Mouse (Mus musculus) embryo, embryonic 10 days (tissue): ENCODE results near the gene Hsf3.
"Not testable (repeated sequence)": the region's sequence is repeated elsewhere in the genome, so short reads cannot be mapped to it uniquely, and the experiment has no call there.

Experiments
- DNase-seq: peaks from one replicate; pipeline ENCODE4 v3.0.0-alpha.2; 2015; ENCODE audit warnings: low spot score

Gene Hsf3

DNA sequence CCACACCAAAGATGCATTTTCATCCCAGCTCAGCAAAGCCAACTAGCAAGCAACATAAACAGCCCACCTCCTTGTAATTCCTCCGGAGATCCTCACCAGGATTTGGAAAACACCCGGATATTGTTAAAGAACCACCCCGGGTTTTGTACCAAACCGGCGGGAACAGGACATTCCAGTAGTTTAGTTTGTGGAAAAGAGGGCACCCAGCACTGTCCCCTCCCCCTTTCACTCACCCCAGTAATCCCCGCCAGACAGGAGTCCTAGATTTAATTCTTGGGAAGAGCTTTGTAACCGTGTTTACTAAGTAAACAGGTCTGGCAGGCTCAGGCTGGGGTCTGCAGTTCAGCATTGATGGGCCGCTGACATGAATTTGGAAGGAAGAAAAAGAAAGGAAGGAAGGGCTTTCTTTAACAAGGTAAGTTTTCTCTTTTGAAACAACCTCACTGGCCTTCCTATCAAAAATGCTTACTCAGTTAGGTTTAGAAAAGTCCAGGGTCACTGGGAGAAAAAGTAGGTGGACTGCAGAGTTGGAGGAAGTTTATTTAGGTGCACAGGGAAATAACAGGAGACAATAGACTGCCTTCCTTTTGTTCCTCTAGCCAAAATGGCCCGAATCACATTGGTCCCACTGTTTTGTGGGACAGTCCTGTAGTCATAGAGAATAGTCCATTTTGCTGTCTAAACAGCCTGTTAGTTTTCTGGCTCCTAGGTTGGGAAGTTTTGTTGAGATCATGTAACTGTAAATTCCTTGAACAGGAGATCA lies at the start of gene Hsf3:
TSS of gene Hsf3 (minus strand) at position 94 of the 763 bp plus-strand sequence.
- peak; percentile 28 for DNase-seq

DNA sequence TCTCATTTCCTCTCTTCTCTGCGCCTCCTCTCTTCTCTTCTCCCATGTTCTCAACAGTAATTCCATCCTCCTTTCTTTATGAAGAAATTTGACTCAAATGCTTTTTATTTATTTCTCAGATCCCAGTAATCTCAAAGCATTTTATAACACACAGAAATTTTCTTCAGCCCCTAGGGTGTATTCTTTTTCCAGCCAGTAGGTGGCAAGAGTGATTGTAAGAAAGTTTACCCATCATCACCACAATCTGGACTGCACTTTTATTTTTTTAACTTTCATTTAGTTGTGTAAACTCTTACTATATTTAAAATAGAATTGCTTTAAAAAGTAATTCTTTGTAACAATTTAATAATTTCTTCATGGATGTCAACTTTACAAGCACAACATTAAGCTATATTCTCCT lies 45.5 kb upstream of the Hsf3 start:
- no peak for DNase-seq

DNA sequence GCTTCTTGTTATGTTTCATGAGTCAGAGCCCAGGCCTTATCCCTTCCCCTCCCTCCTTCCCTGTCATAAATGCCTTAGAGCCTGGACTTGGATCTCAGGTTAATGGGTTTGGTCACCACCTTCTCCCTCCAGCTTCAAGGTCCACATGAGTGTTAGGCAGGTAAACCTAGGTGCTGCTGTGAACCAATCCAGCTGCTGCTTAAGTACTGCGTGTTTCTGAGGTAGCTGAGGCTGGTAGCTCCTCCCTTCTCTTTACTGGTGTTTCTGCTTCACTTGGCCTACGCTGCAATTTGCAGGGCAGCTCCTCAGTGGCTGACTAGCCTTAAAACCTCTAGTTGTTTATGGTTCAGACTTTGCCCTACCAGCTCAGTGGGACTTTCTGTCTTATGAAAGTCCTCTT lies 945 bp downstream of the Hsf3 start, which contains the start of gene Heph:
TSS of gene Heph (plus strand) at position 211 of the 400 bp plus-strand sequence.
- DNase-seq, result no peak

DNA sequence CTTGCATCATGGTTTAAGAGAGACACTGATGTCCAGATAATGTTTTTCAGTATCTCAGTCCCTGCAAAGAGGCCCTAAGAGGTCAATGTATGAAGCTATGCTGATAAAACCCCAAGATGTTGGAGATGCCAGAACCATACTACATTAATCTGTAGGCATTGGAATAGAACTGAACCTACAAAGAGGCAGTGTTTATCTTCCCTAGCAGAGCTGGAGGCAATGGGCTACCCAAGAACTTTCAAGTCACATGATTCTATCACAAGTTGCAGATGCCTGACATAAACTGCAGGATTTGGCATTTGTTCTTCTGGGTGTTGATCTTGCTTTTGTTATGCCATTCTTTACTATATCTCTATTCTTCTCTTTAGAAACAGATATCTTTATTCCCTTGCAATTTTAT lies 36.7 kb downstream of the Hsf3 start:
- no peak for DNase-seq

DNA sequence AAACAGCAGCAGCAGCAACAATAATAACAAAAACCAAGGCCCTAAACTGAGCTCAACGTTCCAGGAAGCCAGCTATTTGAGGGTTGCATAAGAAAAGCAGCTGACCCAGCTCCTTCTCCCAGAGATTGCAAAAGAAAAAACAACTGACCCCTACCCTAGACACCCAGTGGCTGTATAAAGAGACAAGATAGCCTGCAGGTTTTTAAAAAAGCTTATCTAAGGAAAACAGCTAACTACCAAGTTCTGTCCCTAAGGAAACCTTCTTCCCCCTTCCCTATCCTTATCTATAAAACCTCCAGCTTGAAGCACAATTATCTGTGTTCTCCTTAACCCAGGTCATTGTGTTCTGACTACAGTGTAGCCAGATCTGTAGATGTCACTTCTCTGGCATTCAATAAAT lies 38.4 kb downstream of the Hsf3 start:
- no peak for DNase-seq

DNA sequence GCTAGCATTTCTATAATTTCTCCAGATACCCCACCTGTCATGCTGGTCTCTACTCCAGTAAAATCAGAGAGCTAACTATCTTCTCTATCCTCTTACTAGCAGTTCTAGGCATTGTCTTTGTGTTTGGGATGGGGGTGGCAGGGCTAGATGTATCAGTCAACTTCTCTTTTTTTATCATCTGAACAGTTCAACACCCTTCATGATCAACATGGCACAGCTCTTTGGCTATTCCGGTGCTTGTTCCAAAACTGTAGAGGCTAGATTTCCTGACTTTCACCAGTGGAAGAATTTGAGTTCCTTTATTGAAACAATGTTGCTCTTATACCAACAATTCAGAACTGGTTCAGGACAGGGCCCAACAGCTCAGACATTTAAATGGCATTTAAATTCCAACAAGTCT lies 39.1 kb downstream of the Hsf3 start:
- no peak for DNase-seq

DNA sequence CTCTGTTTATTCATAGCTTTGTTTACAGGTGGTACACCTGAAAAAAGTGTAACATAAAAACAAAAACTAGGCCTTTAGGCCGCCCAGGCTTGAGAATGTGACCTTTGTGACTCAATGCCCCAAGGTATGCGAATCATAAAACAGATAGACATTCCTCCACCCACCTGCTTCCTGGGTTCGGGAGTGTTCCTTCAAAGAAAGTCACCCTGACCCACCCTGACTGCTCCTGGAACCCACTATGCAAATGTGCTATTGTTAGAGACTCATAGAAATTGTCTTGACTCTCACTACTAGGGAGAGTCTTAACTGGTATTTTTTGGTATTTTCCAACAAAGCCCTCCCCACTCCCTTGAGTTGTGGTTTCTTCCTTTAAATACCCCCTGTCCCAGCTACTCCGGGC lies 40.7 kb downstream of the Hsf3 start:
- DNase-seq, result not testable (repeated sequence)

DNA sequence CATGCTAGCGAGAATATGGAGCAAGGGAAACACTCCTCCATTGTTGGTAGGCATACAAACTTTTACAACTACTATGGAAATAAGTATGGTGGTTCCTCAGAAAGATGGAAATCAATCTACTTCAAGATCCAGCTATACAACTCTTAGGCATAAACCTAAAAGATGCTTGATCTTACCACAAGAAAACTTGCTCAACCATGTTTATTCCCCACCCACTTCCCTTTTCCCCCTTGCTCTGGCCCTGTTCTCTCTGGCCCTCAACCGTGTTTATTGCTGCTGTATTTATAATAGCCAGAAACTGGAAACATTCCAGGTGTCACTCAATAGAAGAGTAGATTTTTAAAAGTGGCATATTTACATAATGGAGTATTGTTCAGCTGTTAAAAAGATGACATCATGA lies 117.0 kb downstream of the Hsf3 start:
- DNase-seq, result no peak

DNA sequence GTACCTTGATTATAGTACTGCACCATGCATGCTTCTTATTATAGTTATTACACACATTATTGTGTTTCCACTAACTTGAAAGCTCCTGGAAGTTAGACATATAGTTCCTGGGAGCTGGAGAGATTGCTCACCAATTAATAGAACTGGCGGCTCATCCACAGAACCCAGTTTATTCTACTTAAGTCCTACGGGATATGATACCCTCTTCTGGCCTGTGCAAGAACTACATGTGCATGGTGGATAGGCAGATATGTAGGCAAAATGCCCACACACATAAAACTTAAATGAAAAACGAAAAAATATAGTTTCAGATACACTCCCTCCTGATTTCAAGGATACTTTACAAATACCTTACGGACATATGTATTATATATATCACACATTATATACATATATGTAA lies 126.3 kb downstream of the Hsf3 start:
- peak; percentile 14 for DNase-seq

DNA sequence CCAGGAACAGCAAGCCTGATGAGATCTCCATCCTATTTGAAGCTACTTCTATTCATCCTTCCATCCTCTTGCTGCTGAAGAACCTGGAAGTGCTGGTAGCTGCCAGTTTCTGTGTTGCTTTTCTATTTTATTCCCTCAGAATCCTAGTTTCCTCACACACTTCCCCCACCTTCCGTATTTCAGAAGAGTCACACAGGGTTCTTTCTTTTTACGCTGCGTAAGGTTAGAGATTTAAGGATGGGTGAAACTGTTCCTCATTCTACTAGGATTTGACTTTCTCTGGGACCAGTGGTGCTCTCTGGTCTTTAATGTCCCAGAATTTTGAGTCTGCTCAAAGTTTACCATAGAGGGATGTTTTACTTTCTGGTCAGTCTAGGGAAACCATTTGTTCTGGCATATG lies 162.8 kb downstream of the Hsf3 start, which contains the start of gene Vsig4:
TSS of gene Vsig4 (minus strand) at position 101 of the 400 bp plus-strand sequence.
- no peak for DNase-seq

DNA sequence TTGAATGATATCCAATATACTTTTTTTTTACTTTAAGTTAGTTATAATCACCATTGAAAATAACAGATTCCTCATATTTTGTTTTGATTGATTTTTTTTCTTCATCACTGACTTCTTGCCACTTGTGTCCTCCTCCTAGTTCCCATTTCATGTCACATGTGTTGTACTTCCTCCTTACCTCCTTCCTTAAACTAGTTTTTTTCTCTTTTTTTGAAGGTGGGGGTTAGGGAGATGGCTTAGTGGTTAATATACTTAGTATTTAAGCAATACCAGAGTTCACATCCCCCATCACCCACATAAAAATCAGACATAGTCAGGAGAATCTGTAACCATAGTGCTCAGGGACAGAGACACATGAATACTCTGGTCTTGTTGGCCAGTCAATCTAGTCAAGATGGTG lies 199.6 kb downstream of the Hsf3 start:
- no peak for DNase-seq
